Mouse (Mus musculus) MEL (cell line): Measurements from ENCODE around the gene Spata31d1a. TPM values are rescaled to one million over a fixed set of nuclear protein-coding genes. Genes with fewer than 3 reads are reported as not detected.

Experiments
- DNase-seq: peaks from one replicate; pipeline ENCODE4 v3.0.0; 2011; ENCODE audit warnings: low read depth, low spot score
- H3K27ac ChIP-seq: 2 replicates; pipeline ENCODE4 v1.5.1; 2012; ENCODE audit warnings: low read depth, mild to moderate bottlenecking, control low read depth, low read length, moderate library complexity; ENCODE audit not compliant: control insufficient read depth
- H3K27me3 ChIP-seq, 2 experiments: fragments of 150-350 bp in 1 of 2; sonication (generic) in 1 of 2; 2 replicates each; pipeline ENCODE4 v1.6.1; 2012; ENCODE audit warnings: low read length in 2 of 2, mild to moderate bottlenecking in 2 of 2, improper control_type of control experiment in 1 of 2, moderate library complexity in 1 of 2; ENCODE audit not compliant: insufficient read depth in 2 of 2, control insufficient read depth in 1 of 2
- H3K36me3 ChIP-seq, 2 experiments: 2 replicates each; pipeline ENCODE4 v1.6.1; 2012 to 2014; ENCODE audit warnings: low read length in 2 of 2, improper control_type of control experiment in 1 of 2, inconsistent platforms in 1 of 2, mild to moderate bottlenecking in 1 of 2; ENCODE audit not compliant: insufficient read depth in 2 of 2, control insufficient read depth in 1 of 2
- H3K4me1 ChIP-seq, 2 experiments: fragments of 150-350 bp in 1 of 2; sonication (generic) in 1 of 2; 2 replicates each; pipeline ENCODE4 v1.6.1; 2012; ENCODE audit warnings: low read length in 2 of 2, improper control_type of control experiment in 1 of 2, mild to moderate bottlenecking in 1 of 2; ENCODE audit not compliant: insufficient read depth in 2 of 2, control insufficient read depth in 1 of 2
- H3K4me3 ChIP-seq, 2 experiments: fragments of 150-350 bp in 1 of 2; sonication (generic) in 1 of 2; 2 replicates each; pipeline ENCODE4 v1.5.1; 2012; ENCODE audit warnings: low read depth in 2 of 2, low read length in 2 of 2, mild to moderate bottlenecking in 2 of 2, moderate library complexity in 2 of 2, control low read depth in 1 of 2, improper control_type of control experiment in 1 of 2; ENCODE audit not compliant: control insufficient read depth in 1 of 2, insufficient read depth in 1 of 2
- H3K79me2 ChIP-seq: 2 replicates; pipeline ENCODE4 v1.6.1; 2012; ENCODE audit warnings: mild to moderate bottlenecking, low read length, moderate library complexity; ENCODE audit not compliant: control insufficient read depth, poor library complexity, insufficient read depth
- H3K9ac ChIP-seq: 2 replicates; pipeline ENCODE4 v1.6.1; 2012; ENCODE audit warnings: low read depth, mild to moderate bottlenecking, control low read depth, low read length, moderate library complexity; ENCODE audit not compliant: control insufficient read depth, poor library complexity, severe bottlenecking
- H3K9me3 ChIP-seq: fragments of 150-350 bp; sonication (generic); replicated peaks from 2 replicates; pipeline ENCODE4 v1.6.1; 2012; ENCODE audit warnings: mild to moderate bottlenecking, low read length, improper control_type of control experiment, moderate library complexity; ENCODE audit not compliant: insufficient read depth
- BHLHE40 ChIP-seq: IDR thresholded peaks from 2 replicates; pipeline ENCODE4 v1.6.1; 2012; ENCODE audit warnings: low read depth, mild to moderate bottlenecking, inconsistent platforms, low read length, improper control_type of control experiment, borderline replicate concordance
- CHD1 ChIP-seq: IDR thresholded peaks from 2 replicates; pipeline ENCODE4 v1.6.1; 2012; ENCODE audit warnings: low read depth, mild to moderate bottlenecking, inconsistent platforms, low read length, improper control_type of control experiment
- CHD2 ChIP-seq: IDR thresholded peaks from 2 replicates; pipeline ENCODE4 v1.6.1; 2011; ENCODE audit warnings: low read length, improper control_type of control experiment
- GABPA ChIP-seq: IDR thresholded peaks from 2 replicates; pipeline ENCODE4 v1.6.1; 2012; ENCODE audit warnings: low read depth, mild to moderate bottlenecking, inconsistent platforms, low read length, improper control_type of control experiment, moderate library complexity
- HCFC1 ChIP-seq: IDR thresholded peaks from 2 replicates; pipeline ENCODE4 v1.6.1; 2012; ENCODE audit warnings: low read depth, mild to moderate bottlenecking, inconsistent platforms, low read length, improper control_type of control experiment, moderate library complexity
- MAFK ChIP-seq: IDR thresholded peaks from 2 replicates; pipeline ENCODE4 v1.6.1; 2011; ENCODE audit warnings: low read depth, mild to moderate bottlenecking, low read length, improper control_type of control experiment, borderline replicate concordance
- MAZ ChIP-seq: IDR thresholded peaks from 2 replicates; pipeline ENCODE4 v1.6.1; 2012; ENCODE audit warnings: low read depth, mild to moderate bottlenecking, inconsistent platforms, low read length, improper control_type of control experiment
- MYB ChIP-seq: IDR thresholded peaks from 2 replicates; pipeline ENCODE4 v1.6.1; 2011; ENCODE audit warnings: mild to moderate bottlenecking, low read depth, low read length, improper control_type of control experiment
- MYC ChIP-seq: IDR thresholded peaks from 2 replicates; pipeline ENCODE4 v1.6.1; 2011; ENCODE audit warnings: low read depth, mild to moderate bottlenecking, low read length, improper control_type of control experiment, moderate library complexity
- POLR2AphosphoS2 ChIP-seq: IDR thresholded peaks from 2 replicates; pipeline ENCODE4 v1.6.1; 2011; ENCODE audit warnings: low read length, improper control_type of control experiment
- POLR2AphosphoS5 ChIP-seq: IDR thresholded peaks from 2 replicates; pipeline ENCODE4 v1.6.1; 2012; ENCODE audit warnings: low read depth, borderline replicate concordance, mild to moderate bottlenecking, inconsistent platforms, low read length, moderate library complexity, mixed read lengths
- RCOR1 ChIP-seq: IDR thresholded peaks from 2 replicates; pipeline ENCODE4 v1.6.1; 2012; ENCODE audit warnings: low read depth, mild to moderate bottlenecking, inconsistent platforms, low read length, improper control_type of control experiment
- SIN3A ChIP-seq: IDR thresholded peaks from 2 replicates; pipeline ENCODE4 v1.6.1; 2012; ENCODE audit warnings: low read length, improper control_type of control experiment, inconsistent platforms
- TAL1 ChIP-seq: IDR thresholded peaks from 2 replicates; pipeline ENCODE4 v1.6.1; 2012; ENCODE audit warnings: mild to moderate bottlenecking, inconsistent platforms, low read length, moderate library complexity, mixed read lengths
- TBP ChIP-seq: IDR thresholded peaks from 2 replicates; pipeline ENCODE4 v1.8.0; 2011; ENCODE audit warnings: low read depth, low read length, improper control_type of control experiment
- UBTF ChIP-seq: IDR thresholded peaks from 2 replicates; pipeline ENCODE4 v1.6.1; 2012; ENCODE audit warnings: low read depth, mild to moderate bottlenecking, inconsistent platforms, low read length, improper control_type of control experiment, moderate library complexity, borderline replicate concordance; ENCODE audit not compliant: insufficient read depth
- USF2 ChIP-seq, 2 experiments: IDR thresholded peaks; 2 replicates each; pipeline ENCODE4 v1.6.1; 2011 to 2012; ENCODE audit warnings: improper control_type of control experiment in 2 of 2, low read length in 2 of 2, borderline replicate concordance in 1 of 2, inconsistent platforms in 1 of 2, low read depth in 1 of 2, mild to moderate bottlenecking in 1 of 2; ENCODE audit not compliant: insufficient read depth in 1 of 2
- ZKSCAN1 ChIP-seq: IDR thresholded peaks from 2 replicates; pipeline ENCODE4 v1.6.1; 2012; ENCODE audit warnings: low read depth, mild to moderate bottlenecking, inconsistent platforms, low read length, improper control_type of control experiment, moderate library complexity
- ZMIZ1 ChIP-seq: IDR thresholded peaks from 2 replicates; pipeline ENCODE4 v1.6.1; 2012; ENCODE audit warnings: low read depth, mild to moderate bottlenecking, inconsistent platforms, low read length, improper control_type of control experiment, moderate library complexity
- polyA plus RNA-seq, 2 experiments: library from polyadenylated mRNA; stranded (reverse) in 1 of 2; unstranded in 1 of 2; fragments of >175 nt in 1 of 2; fragments of >200 nt in 1 of 2; gene quantifications; 2 replicates each; pipeline versions ENCODE4 v1.2.1 to v1.2.4; 2012; ENCODE audit warnings: low replicate concordance in 2 of 2, low read depth in 1 of 2; ENCODE audit not compliant: insufficient read length in 2 of 2, insufficient read depth in 1 of 2, missing spikeins in 1 of 2
- total RNA-seq: library from RNA; depleted of rRNA; stranded (reverse); fragments of 300-350 nt; gene quantifications from 2 replicates; pipeline ENCODE4 v1.2.3, GENCODE M21; 2012

The Spata31d1a gene
- total and polyA plus RNA-seq, 3 experiments: 0.03 TPM; not detected in 2

DNA sequence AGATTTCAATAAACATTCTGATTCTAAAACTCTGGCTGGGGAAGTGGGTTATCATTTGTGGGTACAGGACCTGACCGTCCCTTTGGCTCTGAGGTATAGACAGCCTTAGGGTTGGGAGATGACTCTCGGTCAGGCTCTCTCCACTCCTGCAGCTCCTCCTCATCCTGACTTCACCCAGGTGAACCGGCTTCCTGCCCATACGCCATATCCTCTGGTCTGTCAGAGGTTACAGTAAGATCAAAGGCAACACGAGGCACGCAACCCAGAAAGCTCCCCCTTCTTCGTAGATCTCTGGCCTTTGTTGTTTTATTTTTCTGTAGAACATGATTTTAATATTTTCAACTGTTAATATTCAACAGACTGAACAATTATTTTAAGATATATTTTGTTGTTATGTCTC is 14.3 kb downstream of the Spata31d1a start:
- no peak for TF ChIP-seq UBTF
- no peak for TF ChIP-seq CHD2
- TF ChIP-seq POLR2AphosphoS5: no peak
- no peak for TF ChIP-seq MYB
- TF ChIP-seq TAL1: no peak
- TF ChIP-seq MAFK: no peak
- TF ChIP-seq TBP: no peak
- no peak for TF ChIP-seq SIN3A
- no peak for TF ChIP-seq CHD1
- TF ChIP-seq MYC: no peak
- no peak for TF ChIP-seq GABPA
- TF ChIP-seq ZKSCAN1: no peak
- TF ChIP-seq MAZ: no peak
- Histone ChIP-seq H3K36me3 (no peaks in the 10 kb centered on the region), H3K9ac (no peak overlapping the region), H3K4me3 (no peak overlapping the region), H3K79me2 (no peaks in the 10 kb centered on the region), H3K27me3 (no peaks in the 10 kb centered on the region; a peak in 1 of 4 replicates), H3K9me3 (no peaks in the 10 kb centered on the region), H3K4me1 (no peaks in the 10 kb centered on the region), H3K27ac (no peak overlapping the region)
- no peak for DNase-seq

- no peak for TF ChIP-seq USF2 (IDR thresholded peaks at IDR 0.05; ENCODE audit: borderline replicate concordance in 1 of 2, insufficient read depth in 1 of 2, low read depth in 1 of 2, low read length in 2 of 2)
- no peak for TF ChIP-seq CHD1
- TF ChIP-seq POLR2AphosphoS2: no peak
- no peak for TF ChIP-seq POLR2AphosphoS5
- no peak for TF ChIP-seq HCFC1
- TF ChIP-seq ZMIZ1: no peak
- TF ChIP-seq RCOR1: no peak
- TF ChIP-seq BHLHE40: no peak
- Histone ChIP-seq H3K4me1 (peaks cover 0 to 8% of the 10 kb centered on the region in 2 experiments; a peak in 3 of 4 replicates), H3K36me3 (peaks cover 0 to 7% of the 10 kb centered on the region in 2 experiments; a peak in 2 of 4 replicates), H3K79me2 (no peaks in the 10 kb centered on the region), H3K9me3 (no peaks in the 10 kb centered on the region), H3K9ac (no peak within 1 kb of the TSS), H3K27ac (no peak within 1 kb of the TSS), H3K27me3 (no peaks in the 10 kb centered on the region; a peak in 1 of 4 replicates), H3K4me3 (no peak within 1 kb of the TSS)
- no peak for DNase-seq
Measured at GRCm38 (mm10) chr13:59694008-59694407, 16.1 kb downstream of the Spata31d1a start, which contains the start of gene 4921517D22Rik. Gene 4921517D22Rik (minus strand): TSS chr13:59694108.
